Mouse (Mus musculus) hindbrain, embryonic 10.5 days (tissue): ENCODE data around the gene 2310061I04Rik. TPM values are rescaled to one million over a fixed set of nuclear protein-coding genes. Genes with fewer than 3 reads are reported as not detected.
"Not testable (repeated sequence)": the region's sequence is repeated elsewhere in the genome, so short reads cannot be mapped to it uniquely, and the experiment has no call there.

Experiments
- DNase-seq: peaks from one replicate; pipeline ENCODE4 v3.0.0-alpha.2; 2017; ENCODE audit warnings: low spot score
- H3K27ac ChIP-seq: fragments of 300-500 bp; sonication (generic); 2 replicates; pipeline ENCODE4 v1.5.1; 2016; ENCODE audit warnings: mild to moderate bottlenecking, moderate library complexity
- H3K27me3 ChIP-seq: fragments of 300-500 bp; sonication (generic); 2 replicates; pipeline ENCODE4 v1.6.1; 2016; ENCODE audit warnings: mild to moderate bottlenecking; ENCODE audit not compliant: poor library complexity, insufficient read depth, severe bottlenecking
- H3K36me3 ChIP-seq: fragments of 300-500 bp; sonication (generic); 2 replicates; pipeline ENCODE4 v1.6.1; 2016; ENCODE audit warnings: mild to moderate bottlenecking, moderate library complexity
- H3K4me1 ChIP-seq: fragments of 300-500 bp; sonication (generic); replicated peaks from 2 replicates; pipeline ENCODE4 v1.6.1; 2016; ENCODE audit warnings: mild to moderate bottlenecking
- H3K4me3 ChIP-seq: fragments of 300-500 bp; sonication (generic); 2 replicates; pipeline ENCODE4 v1.5.1; 2016; ENCODE audit warnings: mild to moderate bottlenecking, moderate library complexity
- H3K9me3 ChIP-seq: fragments of 300-500 bp; sonication (generic); 2 replicates; pipeline ENCODE4 v1.6.1; 2016; ENCODE audit warnings: mild to moderate bottlenecking, moderate library complexity
- WGBS: fragments of 180-500 bp; shearing (Covaris S2); methylation state at CpG from one replicate; pipeline ENCODE4 v1.1.7; 2016; 5-methylcytosine and 5-hydroxymethylcytosine counted together
- polyA plus RNA-seq: library from polyadenylated mRNA; unstranded; fragments of >200 nt; fragmentation: Nextera tagmentation; extraction: Ambion mirVana; gene quantifications from 2 replicates; pipeline ENCODE4 v1.2.1, GENCODE M21; 2016

The 2310061I04Rik gene
- polyA plus RNA-seq: 27.7 and 29.7 TPM in 2 replicates

DNA sequence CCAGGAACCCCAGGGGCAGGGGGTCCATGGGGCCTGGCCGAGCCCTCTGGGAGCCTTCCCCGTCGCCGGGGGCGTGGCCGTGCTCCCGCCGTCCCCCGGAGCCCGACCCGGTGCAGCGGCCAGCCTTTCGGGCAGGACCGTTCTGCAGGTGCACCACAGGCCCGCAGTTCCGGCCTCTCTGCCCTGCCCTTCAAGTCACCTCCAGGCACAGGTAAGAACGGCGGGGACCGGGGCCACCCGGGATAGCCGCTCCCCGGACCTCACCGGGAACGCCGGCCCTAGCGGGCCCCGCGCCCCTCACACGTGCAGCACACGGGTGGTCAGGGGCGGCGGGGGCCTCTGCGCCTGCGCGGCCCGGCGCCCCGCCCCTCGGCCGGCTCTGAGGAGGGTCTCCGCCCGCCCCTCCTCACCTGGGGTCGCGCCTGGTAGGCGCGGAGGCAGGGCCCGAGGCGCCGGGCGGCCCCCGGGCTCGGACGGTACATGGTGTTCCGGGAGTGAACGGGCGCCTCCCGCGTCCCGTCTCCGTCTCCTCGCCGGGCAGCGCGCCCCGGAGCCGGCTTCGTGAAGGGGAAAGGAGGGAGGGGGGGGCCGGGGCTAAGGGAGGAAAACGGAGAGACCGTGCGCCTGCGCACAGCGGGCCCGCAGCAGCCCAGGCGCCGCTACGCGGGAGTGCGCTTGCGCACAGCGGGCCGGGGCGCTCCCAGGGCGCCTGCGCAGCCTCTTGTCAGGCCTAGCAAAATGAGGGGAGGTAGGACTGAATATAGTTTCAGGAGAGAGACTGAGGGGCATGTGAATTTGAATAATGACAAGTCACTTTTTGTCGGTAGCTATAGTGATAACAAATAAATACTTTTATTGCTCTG is at the start of gene 2310061I04Rik:
TSS of gene 2310061I04Rik (minus strand) at position 651 of the 863 bp plus-strand sequence.
- Histone ChIP-seq H3K4me3 (peak within 1 kb of the TSS; percentile 91), H3K27ac (peak within 1 kb of the TSS; percentile 98), H3K27me3 (no peaks in the 10 kb centered on the region), H3K36me3 (peaks cover 80% of the 10 kb centered on the region), H3K9me3 (no peaks in the 10 kb centered on the region), H3K4me1 (peaks cover 31% of the 10 kb centered on the region)
- under 1% methylated on average over 86 of the region's 86 CpGs for WGBS
- DNase-seq: peak; percentile 91

DNA sequence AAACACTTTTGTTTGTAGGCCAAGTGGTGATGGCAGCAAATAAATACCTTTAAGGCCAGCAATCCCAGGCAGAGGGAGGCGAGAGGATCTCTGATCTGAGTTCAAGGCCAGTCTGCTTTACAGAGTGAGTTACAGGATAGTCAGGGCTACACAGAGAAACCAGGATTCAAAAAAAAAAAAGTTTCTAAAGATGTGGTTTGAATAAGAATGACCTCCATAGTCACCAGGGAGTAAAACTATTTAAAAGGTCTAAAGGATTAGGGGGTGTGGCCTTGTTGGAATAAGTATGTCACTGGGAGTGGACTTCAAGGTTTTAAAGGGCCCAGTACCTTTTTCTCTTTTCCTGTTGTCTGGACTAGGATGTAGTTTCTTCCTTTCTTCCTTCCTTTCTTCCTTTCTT is 42.7 kb upstream of the 2310061I04Rik start:
- no peaks in the 10 kb centered on the region for H3K4me1 ChIP-seq
- no peak for DNase-seq
- no peaks in the 10 kb centered on the region for H3K36me3 ChIP-seq
- 67% methylated on average over 1 of the region's 1 CpGs for WGBS
- H3K27ac ChIP-seq: no peak overlapping the region
- peaks cover 2% of the 10 kb centered on the region; the same call in 1 of the 2 replicates for H3K9me3 ChIP-seq
- H3K4me3 ChIP-seq: no peak overlapping the region
- no peaks in the 10 kb centered on the region for H3K27me3 ChIP-seq

DNA sequence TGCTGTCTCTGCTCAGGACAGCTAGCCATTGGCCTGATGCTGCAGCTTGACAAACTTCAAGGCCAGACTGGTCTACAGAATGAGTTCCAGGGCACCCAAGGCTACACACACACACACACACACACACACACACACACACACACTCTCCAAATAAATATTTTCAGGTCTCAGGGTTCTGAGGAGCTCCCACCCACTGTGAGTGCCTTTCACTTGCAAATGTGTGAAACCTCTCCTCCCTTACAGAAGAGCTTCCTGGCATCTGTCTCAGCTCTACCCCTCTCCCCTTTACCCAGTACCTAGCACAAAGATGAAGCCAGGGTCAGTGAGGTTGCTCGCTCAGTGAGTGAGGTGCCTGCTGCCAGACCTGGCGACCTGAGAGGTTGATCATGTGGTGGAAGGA is 41.9 kb upstream of the 2310061I04Rik start:
- Histone ChIP-seq H3K9me3 (peaks cover 2% of the 10 kb centered on the region; the same call in 1 of the 2 replicates), H3K27me3 (no peaks in the 10 kb centered on the region), H3K4me1 (no peaks in the 10 kb centered on the region), H3K27ac (no peak overlapping the region), H3K4me3 (no peak overlapping the region), H3K36me3 (no peaks in the 10 kb centered on the region)
- no peak for DNase-seq
- 38% methylated on average over 2 of the region's 2 CpGs for WGBS

DNA sequence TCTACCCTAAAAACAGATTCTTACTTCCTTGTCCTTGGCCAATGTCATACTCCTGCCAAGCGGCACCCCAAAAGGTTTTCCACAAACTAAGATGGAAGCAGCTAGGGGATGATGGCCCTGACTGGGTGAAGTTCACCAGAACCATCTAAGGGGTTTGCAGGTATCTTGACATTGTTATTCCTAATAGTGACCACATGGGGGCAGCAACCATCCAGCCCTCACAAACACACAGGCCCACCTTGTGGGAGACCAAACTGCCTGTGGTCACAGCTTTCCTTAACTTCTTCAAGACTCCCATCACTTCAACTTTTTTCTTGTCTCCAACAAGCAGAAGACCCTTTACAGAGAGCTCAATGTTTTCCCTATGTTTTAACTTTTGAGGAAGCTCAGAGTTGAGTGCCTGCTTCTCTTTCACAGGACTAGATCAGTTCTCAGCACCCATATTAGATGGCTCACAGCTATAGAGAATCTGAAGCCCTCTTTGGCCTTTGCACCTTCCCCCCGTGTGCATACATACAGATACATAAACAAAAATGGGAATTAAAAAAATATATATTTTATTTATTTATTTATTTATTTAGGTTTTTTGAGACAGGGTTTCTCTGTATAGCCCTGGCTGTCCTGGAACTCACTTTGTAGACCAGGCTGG is 40.6 kb upstream of the 2310061I04Rik start:
- Histone ChIP-seq H3K27ac (no peak overlapping the region), H3K9me3 (peaks cover 2% of the 10 kb centered on the region; the same call in 1 of the 2 replicates), H3K36me3 (no peaks in the 10 kb centered on the region), H3K4me1 (no peaks in the 10 kb centered on the region), H3K4me3 (no peak overlapping the region), H3K27me3 (no peaks in the 10 kb centered on the region)
- WGBS: 44% methylated on average over 2 of the region's 2 CpGs
- DNase-seq: peak; percentile 49

DNA sequence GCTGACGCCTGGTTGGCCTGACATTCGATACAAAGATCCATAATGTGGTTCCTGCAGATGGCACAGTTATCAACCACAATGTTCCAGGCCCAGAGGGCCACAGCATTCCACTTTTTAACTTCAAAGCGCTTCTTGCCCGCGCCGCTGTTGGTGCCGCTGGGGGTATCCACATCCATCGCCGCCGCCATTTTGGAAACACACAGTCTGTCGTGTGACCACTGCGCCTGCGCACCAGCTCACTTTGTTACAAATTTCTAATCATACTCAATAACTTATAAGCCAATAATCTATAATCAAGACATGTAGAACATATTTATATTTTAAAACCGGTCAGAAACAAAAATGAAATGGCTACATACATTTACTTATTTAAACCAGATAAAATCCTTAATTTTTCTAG is 38.5 kb upstream of the 2310061I04Rik start:
- H3K36me3 ChIP-seq: peaks cover 20% of the 10 kb centered on the region
- WGBS: 89% methylated on average over 14 of the region's 14 CpGs
- H3K27ac ChIP-seq, H3K4me1 ChIP-seq, H3K9me3 ChIP-seq, H3K27me3 ChIP-seq, DNase-seq, H3K4me3 ChIP-seq: not testable (repeated sequence)

DNA sequence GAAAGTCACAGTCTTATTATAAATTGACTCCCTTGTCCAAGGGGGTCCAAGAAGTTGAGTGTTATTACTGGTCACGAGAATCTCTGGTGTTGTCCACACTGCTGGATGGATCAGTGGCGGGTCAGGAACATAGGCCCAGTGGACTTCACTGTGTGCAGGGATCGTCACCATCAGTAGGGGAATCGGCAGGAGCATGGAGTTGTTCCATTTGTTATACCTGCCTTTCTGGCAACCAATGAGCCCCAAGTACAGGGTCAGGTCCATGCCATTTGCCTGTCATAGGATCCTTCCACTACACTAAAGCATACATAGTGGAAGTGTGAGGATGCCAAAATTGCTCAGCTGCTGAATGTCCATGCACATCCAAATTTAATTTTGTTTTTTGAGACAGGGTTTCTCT is 35.4 kb upstream of the 2310061I04Rik start:
- Histone ChIP-seq H3K4me3 (no peak overlapping the region), H3K27me3 (no peaks in the 10 kb centered on the region), H3K9me3 (no peaks in the 10 kb centered on the region), H3K4me1 (no peaks in the 10 kb centered on the region), H3K27ac (no peak overlapping the region), H3K36me3 (peaks cover 51% of the 10 kb centered on the region)
- DNase-seq: no peak
- WGBS: 94% methylated on average over 4 of the region's 4 CpGs

DNA sequence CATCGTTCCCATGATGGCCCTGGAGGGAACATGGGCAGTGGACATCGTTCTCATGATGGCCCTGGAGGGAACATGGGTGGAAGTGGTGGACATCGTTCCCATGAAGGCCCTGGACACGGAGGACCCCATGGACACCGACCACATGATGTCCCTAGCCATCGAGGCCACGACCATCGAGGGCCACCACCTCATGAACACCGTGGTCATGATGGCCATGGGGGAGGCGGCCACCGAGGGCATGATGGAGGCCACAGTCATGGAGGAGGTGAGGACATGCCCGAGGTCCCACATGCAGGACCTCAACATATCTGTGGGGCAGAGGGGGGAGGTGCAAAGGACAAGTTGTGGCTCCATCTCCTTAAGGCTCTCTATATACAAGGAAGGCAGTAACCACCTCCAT is 33.4 kb upstream of the 2310061I04Rik start:
- 98% methylated on average over 12 of the region's 12 CpGs for WGBS
- Histone ChIP-seq H3K36me3 (peaks cover 71% of the 10 kb centered on the region), H3K4me1 (no peaks in the 10 kb centered on the region), H3K9me3 (no peaks in the 10 kb centered on the region), H3K4me3 (no peak overlapping the region), H3K27ac (no peak overlapping the region), H3K27me3 (no peaks in the 10 kb centered on the region)
- no peak for DNase-seq

DNA sequence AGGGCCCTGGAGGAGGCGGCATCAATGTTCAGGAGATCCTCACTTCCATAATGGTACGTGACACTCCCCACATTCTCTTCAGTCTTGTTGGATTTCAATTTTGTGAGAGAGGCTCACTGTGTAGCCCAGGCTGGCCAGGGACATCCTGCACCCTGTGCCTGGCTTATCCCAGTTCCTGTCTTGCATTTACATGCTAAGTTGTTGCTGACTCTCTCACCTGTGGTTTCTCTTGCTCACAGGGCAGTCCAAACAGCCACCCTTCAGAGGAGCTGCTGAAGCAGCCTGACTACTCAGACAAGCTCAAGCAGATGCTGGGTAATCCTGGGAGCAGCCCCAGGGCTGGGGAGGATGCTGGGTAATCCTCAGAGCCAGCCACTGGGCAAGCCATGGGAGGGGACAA is 32.3 kb upstream of the 2310061I04Rik start:
- no peak for DNase-seq
- Histone ChIP-seq H3K27me3 (no peaks in the 10 kb centered on the region), H3K36me3 (peaks cover 82% of the 10 kb centered on the region), H3K9me3 (no peaks in the 10 kb centered on the region), H3K27ac (no peak overlapping the region), H3K4me3 (no peak overlapping the region), H3K4me1 (no peaks in the 10 kb centered on the region)
- WGBS: 92% methylated on average over 2 of the region's 2 CpGs

DNA sequence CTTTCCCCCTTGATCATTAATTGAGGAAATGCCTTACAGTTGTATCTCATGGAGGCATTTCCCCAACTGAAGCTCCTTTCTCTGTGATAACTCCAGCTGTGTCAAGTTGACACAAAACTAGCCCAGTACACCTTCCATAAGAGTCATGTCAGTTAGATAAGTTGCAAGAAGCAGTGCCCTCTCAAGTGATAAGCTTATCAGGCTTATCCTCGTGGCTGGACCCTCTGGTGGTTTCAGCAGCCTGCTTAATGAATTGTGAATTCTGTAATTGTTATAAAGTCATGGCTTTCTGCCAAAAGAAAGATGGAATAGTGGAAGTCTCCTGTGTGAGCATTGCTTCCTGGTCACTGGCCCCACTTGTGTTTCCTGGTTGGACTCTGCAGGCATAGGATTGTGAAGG is 30.2 kb upstream of the 2310061I04Rik start:
- DNase-seq: no peak
- no peaks in the 10 kb centered on the region for H3K4me1 ChIP-seq
- no peaks in the 10 kb centered on the region for H3K9me3 ChIP-seq
- no peaks in the 10 kb centered on the region for H3K27me3 ChIP-seq
- 94% methylated on average over 1 of the region's 1 CpGs for WGBS
- H3K27ac ChIP-seq: no peak overlapping the region
- no peak overlapping the region for H3K4me3 ChIP-seq
- peaks cover 99% of the 10 kb centered on the region for H3K36me3 ChIP-seq

DNA sequence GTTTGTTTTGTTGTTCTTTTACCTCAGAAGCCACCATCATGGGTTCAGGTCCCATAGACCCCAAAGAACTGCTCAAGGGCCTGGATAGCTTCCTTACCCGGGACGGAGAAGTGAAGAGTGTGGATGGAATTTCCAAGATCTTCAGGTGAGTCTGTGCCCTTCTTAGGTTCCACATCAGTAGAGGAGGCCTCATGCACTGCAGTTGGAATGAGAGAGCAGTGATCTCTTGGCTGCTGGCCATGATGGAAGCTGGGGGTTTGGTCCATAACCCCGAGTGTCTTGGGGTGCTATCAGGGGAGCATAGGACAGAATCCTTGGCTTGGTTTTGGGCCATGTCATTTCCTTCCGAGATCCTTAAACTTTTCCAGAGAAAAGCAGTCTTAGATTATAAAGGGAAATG is 26.1 kb upstream of the 2310061I04Rik start:
- Histone ChIP-seq H3K9me3 (no peaks in the 10 kb centered on the region), H3K27ac (no peak overlapping the region), H3K27me3 (no peaks in the 10 kb centered on the region), H3K4me3 (no peak overlapping the region), H3K4me1 (peaks cover 28% of the 10 kb centered on the region), H3K36me3 (peaks cover 69% of the 10 kb centered on the region)
- WGBS: 94% methylated on average over 4 of the region's 4 CpGs
- DNase-seq: no peak

DNA sequence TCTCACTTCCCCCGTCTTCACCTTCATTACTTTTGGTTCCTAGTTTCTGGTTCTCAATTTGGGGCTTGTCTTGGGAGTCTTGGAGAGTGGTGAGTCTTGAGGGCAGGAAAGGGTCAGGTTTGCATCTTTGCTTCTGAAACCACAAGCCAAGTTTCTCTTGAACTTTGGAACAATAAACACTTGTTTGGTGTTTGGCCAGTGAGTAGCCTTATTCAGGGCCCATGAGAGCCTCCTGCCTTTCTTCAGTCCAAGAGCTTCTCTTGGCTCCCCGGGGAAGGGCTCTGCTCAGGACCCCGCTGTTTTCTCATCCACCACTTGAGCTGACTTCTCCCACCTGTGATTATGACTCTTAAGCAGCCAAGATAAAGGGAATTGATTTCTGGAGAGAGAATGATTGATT is 25.3 kb upstream of the 2310061I04Rik start:
- H3K27ac ChIP-seq: no peak overlapping the region
- no peak overlapping the region for H3K4me3 ChIP-seq
- peaks cover 28% of the 10 kb centered on the region for H3K4me1 ChIP-seq
- no peaks in the 10 kb centered on the region for H3K27me3 ChIP-seq
- no peaks in the 10 kb centered on the region for H3K9me3 ChIP-seq
- WGBS: 92% methylated on average over 3 of the region's 3 CpGs
- DNase-seq: no peak
- peaks cover 67% of the 10 kb centered on the region for H3K36me3 ChIP-seq

DNA sequence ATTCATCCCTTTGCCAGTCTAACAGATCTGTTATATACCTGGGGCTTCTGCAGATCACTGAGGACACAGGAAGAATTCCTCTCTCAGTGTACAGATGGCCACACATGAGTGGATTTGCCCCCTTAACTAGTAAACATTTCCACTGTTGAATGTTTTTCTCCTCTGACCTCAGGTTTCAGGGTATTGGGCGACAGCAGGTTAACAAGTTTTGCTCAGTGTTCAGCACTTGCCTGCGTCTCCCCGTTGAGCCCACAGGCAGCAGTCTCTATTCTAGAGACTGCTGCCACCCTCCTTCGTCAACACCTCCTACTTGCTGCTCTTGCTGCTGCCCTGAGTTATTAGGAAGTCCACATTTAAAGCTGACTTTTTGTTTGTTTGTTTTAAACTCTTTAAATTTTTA is 24.5 kb upstream of the 2310061I04Rik start:
- 91% methylated on average over 4 of the region's 4 CpGs for WGBS
- no peak overlapping the region for H3K4me3 ChIP-seq
- H3K36me3 ChIP-seq: peaks cover 65% of the 10 kb centered on the region
- H3K9me3 ChIP-seq: no peaks in the 10 kb centered on the region
- peaks cover 28% of the 10 kb centered on the region for H3K4me1 ChIP-seq
- DNase-seq: no peak
- peak overlapping the region; percentile 40; the same call in 1 of the 2 replicates for H3K27ac ChIP-seq
- H3K27me3 ChIP-seq: no peaks in the 10 kb centered on the region

DNA sequence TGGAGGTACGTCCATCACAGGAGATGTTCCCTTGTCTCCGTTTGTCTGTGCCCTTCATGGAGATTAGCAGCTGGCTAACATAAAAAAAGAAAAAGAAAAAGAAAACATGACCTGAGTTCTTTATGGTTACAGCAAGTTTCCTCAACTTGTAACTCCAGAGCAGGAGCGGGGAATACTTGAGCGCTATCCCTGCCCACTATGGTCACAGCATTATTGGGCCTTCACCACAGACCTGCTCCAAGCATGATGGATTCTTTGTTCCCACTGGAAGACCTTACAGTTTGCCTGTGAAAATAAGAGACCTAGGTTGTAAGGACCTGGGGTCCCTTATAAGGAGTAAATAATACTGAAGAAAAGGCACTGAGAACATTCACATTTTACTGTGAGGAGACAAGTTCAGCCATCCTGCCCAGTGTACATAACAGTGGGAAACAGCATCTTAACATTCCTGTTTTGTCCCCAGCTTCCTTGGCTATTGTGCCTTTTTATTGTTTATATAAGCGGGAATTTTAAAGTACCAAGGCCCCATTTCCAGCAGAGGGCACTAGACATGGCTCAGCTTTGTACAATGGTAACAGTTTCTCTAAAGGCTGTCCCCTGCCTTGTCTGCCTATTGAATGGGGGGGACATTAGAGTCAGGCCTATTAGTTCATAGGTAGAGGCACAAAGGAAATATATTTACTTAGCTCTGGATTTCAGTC is 23.8 kb upstream of the 2310061I04Rik start:
- H3K4me3 ChIP-seq: no peak overlapping the region
- no peaks in the 10 kb centered on the region for H3K9me3 ChIP-seq
- peak; percentile 40 for DNase-seq
- peaks cover 58% of the 10 kb centered on the region for H3K36me3 ChIP-seq
- peak overlapping the region; percentile 99 for H3K27ac ChIP-seq
- no peaks in the 10 kb centered on the region for H3K27me3 ChIP-seq
- H3K4me1 ChIP-seq: peaks cover 28% of the 10 kb centered on the region
- 77% methylated on average over 5 of the region's 5 CpGs for WGBS
